Mouse (Mus musculus) G1E (cell line): ENCODE measurements around the gene Pdzd2. TPM values are rescaled to one million over a fixed set of nuclear protein-coding genes. Genes with fewer than 3 reads are reported as not detected.

ENCODE experiments used
- ATAC-seq: 2 replicates; pipeline ENCODE4 v1.8.0; 2016; ENCODE audit warnings: mild to moderate bottlenecking; ENCODE audit not compliant: insufficient number of reproducible peaks, poor library complexity, low FRiP score, severe bottlenecking; ENCODE audit errors: extremely low read depth
- DNase-seq: peaks from one replicate; pipeline ENCODE4 v3.0.0; 2012; ENCODE audit warnings: low spot score
- H3K27me3 ChIP-seq: 2 replicates; pipeline ENCODE4 v1.6.1; 2012; ENCODE audit warnings: mild to moderate bottlenecking, low read length, inconsistent platforms; ENCODE audit not compliant: insufficient read depth
- H3K36me3 ChIP-seq: replicated peaks from 2 replicates; pipeline ENCODE3; 2012; ENCODE audit warnings: mild to moderate bottlenecking, inconsistent platforms
- H3K4me1 ChIP-seq: 2 replicates; pipeline ENCODE4 v1.6.1; 2012; ENCODE audit warnings: low read depth, low read length, inconsistent platforms, mixed read lengths; ENCODE audit not compliant: insufficient read depth
- H3K4me3 ChIP-seq: 2 replicates; pipeline ENCODE4 v1.5.1; 2012; ENCODE audit warnings: low read depth, mild to moderate bottlenecking, inconsistent platforms, low read length, moderate library complexity, mixed read lengths
- H3K9me3 ChIP-seq: replicated peaks from 2 replicates; pipeline ENCODE4 v1.6.1; 2012; ENCODE audit warnings: inconsistent platforms
- CTCF ChIP-seq: IDR thresholded peaks from 2 replicates; pipeline ENCODE4 v1.5.1; 2012; ENCODE audit warnings: low read depth, low read length, inconsistent platforms, mixed read lengths
- GATA1 ChIP-seq: IDR thresholded peaks from 2 replicates; pipeline ENCODE4 v1.6.1; 2012; ENCODE audit warnings: borderline replicate concordance, low read length, inconsistent platforms, mixed read lengths
- GATA2 ChIP-seq: IDR thresholded peaks from 2 replicates; pipeline ENCODE4 v1.6.1; 2012; ENCODE audit warnings: low read depth, low read length, inconsistent platforms, borderline replicate concordance
- POLR2AphosphoS5 ChIP-seq: IDR thresholded peaks from 2 replicates; pipeline ENCODE4 v1.6.1; 2012; ENCODE audit warnings: low read depth, low read length, inconsistent platforms; ENCODE audit not compliant: insufficient replicate concordance
- TAL1 ChIP-seq: conservative IDR thresholded peaks from 2 replicates; pipeline ENCODE4 v1.6.1; 2012; ENCODE audit warnings: low read depth, low read length, inconsistent platforms, mixed read lengths
- polyA plus RNA-seq: library from polyadenylated mRNA; stranded (reverse); fragments of >175 nt; gene quantifications from 2 replicates; pipeline ENCODE4 v1.2.3, GENCODE M21; 2012
- total RNA-seq, 2 experiments: library from RNA; stranded (forward) in 1 of 2; stranded (reverse) in 1 of 2; fragments of 200-1000 nt in 1 of 2; fragments of >200 nt in 1 of 2; fragmentation: Nextera tagmentation in 1 of 2; gene quantifications; 2 replicates each; pipeline ENCODE4 v1.2.3; 2014 to 2017

The Pdzd2 gene
- total and polyA plus RNA-seq, 3 experiments = 0.18 to 1.8 (median 0.98) TPM

- no peaks in the 10 kb centered on the region for H3K36me3 ChIP-seq
- no peaks in the 10 kb centered on the region for H3K9me3 ChIP-seq
- no peak overlapping the region for H3K4me3 ChIP-seq
- H3K4me1 ChIP-seq = peaks cover 5% of the 10 kb centered on the region; the same call in 1 of the 2 replicates
- TF ChIP-seq GATA2 (no peak), POLR2AphosphoS5 (no peak), GATA1 (no peak), TAL1 (no peak), CTCF (no peak)
- ATAC-seq (no peak), DNase-seq (no peak)
- peaks cover 13% of the 10 kb centered on the region for H3K27me3 ChIP-seq
These were observed 122.1 kb downstream of the Pdzd2 start for GRCm38 (mm10) chr15:12617651-12618050.

- Histone ChIP-seq H3K36me3 (no peaks in the 10 kb centered on the region), H3K27me3 (peaks cover 11% of the 10 kb centered on the region), H3K4me3 (no peak overlapping the region), H3K9me3 (no peaks in the 10 kb centered on the region), H3K4me1 (peaks cover 5% of the 10 kb centered on the region; the same call in 1 of the 2 replicates)
- DNase-seq (no peak), ATAC-seq (no peak)
- TF ChIP-seq CTCF = no peak
- no peak for TF ChIP-seq GATA2
- no peak for TF ChIP-seq POLR2AphosphoS5
- no peak for TF ChIP-seq GATA1
- no peak for TF ChIP-seq TAL1
These were observed 122.5 kb downstream of the Pdzd2 start for GRCm38 (mm10) chr15:12617220-12617619.

GRCm38 (mm10) chr15:12614944-12615878 is 124.5 kb downstream of the Pdzd2 start:
- H3K9me3 ChIP-seq = no peaks in the 10 kb centered on the region
- no peaks in the 10 kb centered on the region for H3K36me3 ChIP-seq
- peaks cover 5% of the 10 kb centered on the region; the same call in 1 of the 2 replicates for H3K4me1 ChIP-seq
- TF ChIP-seq GATA1 = no peak
- TF ChIP-seq POLR2AphosphoS5 = no peak
- no peak for TF ChIP-seq TAL1
- TF ChIP-seq GATA2 = no peak
- no peak for TF ChIP-seq CTCF
- ATAC-seq = no peak
- no peak overlapping the region for H3K4me3 ChIP-seq
- no peak for DNase-seq
- H3K27me3 ChIP-seq = peaks cover 11% of the 10 kb centered on the region

- Histone ChIP-seq H3K9me3 (no peaks in the 10 kb centered on the region), H3K4me1 (peaks cover 5% of the 10 kb centered on the region; the same call in 1 of the 2 replicates), H3K36me3 (no peaks in the 10 kb centered on the region), H3K4me3 (no peak overlapping the region), H3K27me3 (peaks cover 8% of the 10 kb centered on the region)
- TF ChIP-seq GATA2 (no peak), POLR2AphosphoS5 (no peak), CTCF (no peak), TAL1 (no peak), GATA1 (no peak)
- DNase-seq = no peak
- ATAC-seq = no peak
These were observed 125.7 kb downstream of the Pdzd2 start for GRCm38 (mm10) chr15:12614011-12614410.

- peaks cover 5% of the 10 kb centered on the region; the same call in 1 of the 2 replicates for H3K4me1 ChIP-seq
- no peak for TF ChIP-seq GATA2
- no peak for ATAC-seq
These were observed 126.6 kb downstream of the Pdzd2 start for GRCm38 (mm10) chr15:12612944-12613675.

GRCm38 (mm10) chr15:12608090-12608489 is 131.6 kb downstream of the Pdzd2 start:
- Histone ChIP-seq H3K4me1 (no peaks in the 10 kb centered on the region), H3K4me3 (no peak overlapping the region), H3K9me3 (peaks cover 2% of the 10 kb centered on the region; the same call in 1 of the 2 replicates), H3K27me3 (peaks cover 12% of the 10 kb centered on the region), H3K36me3 (no peaks in the 10 kb centered on the region)
- ATAC-seq (no peak), DNase-seq (no peak)
- TF ChIP-seq GATA2 = no peak
- no peak for TF ChIP-seq GATA1
- no peak for TF ChIP-seq CTCF
- TF ChIP-seq POLR2AphosphoS5 = no peak
- TF ChIP-seq TAL1 = no peak

More at GRCm38 (mm10) chr15:12612944-12613675, 126.6 kb downstream of the Pdzd2 start:
- Histone ChIP-seq H3K4me3 (no peak overlapping the region), H3K27me3 (peaks cover 10% of the 10 kb centered on the region), H3K9me3 (no peaks in the 10 kb centered on the region), H3K36me3 (no peaks in the 10 kb centered on the region)
- no peak for DNase-seq
